18 mouse cellular contexts compared by ENCODE assay signal in genomic region chr11:50322345-50322744, GRCm38 (mm10). TPM values are rescaled to one million over a fixed set of nuclear protein-coding genes. Genes with fewer than 3 reads are reported as not detected.
DNase-seq lines count a peak whose midpoint lies in the region; ATAC-seq lines count a peak whose summit lies in the region.
"Had no signal": no experiment of that assay in that cellular context is flagged by ENCODE, and none has a peak within 500 bp of the region (broad histone marks: within the 10 kb centered on the region; RNA-seq: fewer than 3 reads in every experiment).

No protein-coding gene starts in this region.

- ATAC-seq in erythroblast, adult 5-6 weeks (replicated peaks; ENCODE audit: low FRiP score, poor library complexity, severe bottlenecking), result no peak
- ATAC-seq in kidney, embryonic 16.5 days (ENCODE audit: low FRiP score, low TSS enrichment), result no peak
- no peak for ATAC-seq in liver, embryonic 15.5 days (ENCODE audit: insufficient read depth)
- ATAC-seq in forebrain, embryonic 15.5 days (replicated peaks), result no peak
- ATAC-seq: forebrain, embryonic 13.5 days had no signal

- H3K4me2 ChIP-seq in kidney, embryonic 16.5 days (replicated peaks; ENCODE audit: low read depth, low read length), result peak overlapping the region; percentile 0; the same call in 1 of the 2 replicates
- peak overlapping the region; percentile 93 for H3K4me2 ChIP-seq in liver, embryonic 15.5 days
- H3K4me2 ChIP-seq in forebrain, embryonic 15.5 days (replicated peaks), result no peak overlapping the region

- peaks cover 42% of the 10 kb centered on the region for H3K36me3 ChIP-seq in erythroblast, embryonic 14.5 days (ENCODE audit: control insufficient read depth)
- H3K36me3 ChIP-seq in kidney, embryonic 16.5 days (ENCODE audit: insufficient read depth, low read length), result peaks cover 10% of the 10 kb centered on the region; the same call in 1 of the 2 replicates
- H3K36me3 ChIP-seq in embryonic facial prominence, embryonic 10.5 days (replicated peaks), result peaks cover 38% of the 10 kb centered on the region
- H3K36me3 ChIP-seq in liver, embryonic 15.5 days (replicated peaks), result peaks cover 21% of the 10 kb centered on the region
- peaks cover 4% of the 10 kb centered on the region for H3K36me3 ChIP-seq in forebrain, embryonic 15.5 days

- no peak overlapping the region for H3K9ac ChIP-seq in kidney, embryonic 16.5 days (replicated peaks; ENCODE audit: low read length)
- no peak overlapping the region for H3K9ac ChIP-seq in liver, embryonic 15.5 days
- no peak overlapping the region for H3K9ac ChIP-seq in forebrain, embryonic 15.5 days (replicated peaks)
- H3K9ac ChIP-seq: forebrain, embryonic 13.5 days had no signal

- no peaks in the 10 kb centered on the region for H3K9me3 ChIP-seq in erythroblast, embryonic 14.5 days (ENCODE audit: control insufficient read depth, low read length)
- no peaks in the 10 kb centered on the region for H3K9me3 ChIP-seq in kidney, embryonic 16.5 days (ENCODE audit: low read length)
- no peaks in the 10 kb centered on the region for H3K9me3 ChIP-seq in embryonic facial prominence, embryonic 10.5 days
- H3K9me3 ChIP-seq in liver, embryonic 15.5 days (replicated peaks), result no peaks in the 10 kb centered on the region
- H3K9me3 ChIP-seq in forebrain, embryonic 15.5 days, result no peaks in the 10 kb centered on the region
- H3K9me3 ChIP-seq: forebrain, embryonic 13.5 days; midbrain, embryonic 10.5 days had no signal

- DNase-seq in kidney, postnatal 4 days, result no peak
- no peak for DNase-seq in embryonic facial prominence, embryonic 10.5 days (ENCODE audit: low spot score)
- DNase-seq in gastrocnemius, adult 8-10 months (ENCODE audit: low spot score in 2 of 2), result no peak
- DNase-seq: cerebellum, adult 11 months; heart, postnatal 36 days; kidney, adult 2 months; kidney, postnatal 36 days; spleen, adult 18-20 months; thymus, postnatal 14 days had no signal

- no peaks in the 10 kb centered on the region for H3K27me3 ChIP-seq in erythroblast, embryonic 14.5 days (ENCODE audit: control insufficient read depth)
- H3K27me3 ChIP-seq in kidney, embryonic 16.5 days (ENCODE audit: insufficient read depth, low read length), result no peaks in the 10 kb centered on the region
- H3K27me3 ChIP-seq in embryonic facial prominence, embryonic 10.5 days (replicated peaks; ENCODE audit: low read depth, poor library complexity, severe bottlenecking), result no peaks in the 10 kb centered on the region
- H3K27me3 ChIP-seq in liver, embryonic 15.5 days, result no peaks in the 10 kb centered on the region
- H3K27me3 ChIP-seq in forebrain, embryonic 15.5 days, result no peaks in the 10 kb centered on the region
- H3K27me3 ChIP-seq: forebrain, embryonic 13.5 days had no signal

- H3K27ac ChIP-seq in kidney, embryonic 16.5 days (ENCODE audit: low read length), result no peak overlapping the region
- H3K27ac ChIP-seq in embryonic facial prominence, embryonic 10.5 days (replicated peaks), result no peak overlapping the region
- peak overlapping the region; percentile 30 for H3K27ac ChIP-seq in liver, embryonic 15.5 days (replicated peaks)
- no peak overlapping the region for H3K27ac ChIP-seq in forebrain, embryonic 15.5 days (replicated peaks)
- H3K27ac ChIP-seq: forebrain, embryonic 13.5 days; midbrain, embryonic 10.5 days had no signal

- peak overlapping the region; percentile 97 for H3K4me3 ChIP-seq in erythroblast, embryonic 14.5 days (replicated peaks)
- no peak overlapping the region for H3K4me3 ChIP-seq in kidney, embryonic 16.5 days (ENCODE audit: low read length)
- 0 out of 2 replicates have a peak overlapping the region, but pooled peaks have one; percentile 17 for H3K4me3 ChIP-seq in embryonic facial prominence, embryonic 10.5 days
- peak overlapping the region; percentile 88 for H3K4me3 ChIP-seq in liver, embryonic 15.5 days (replicated peaks)
- no peak overlapping the region for H3K4me3 ChIP-seq in forebrain, embryonic 15.5 days
- H3K4me3 ChIP-seq: forebrain, embryonic 13.5 days had no signal

- H3K4me1 ChIP-seq in erythroblast, embryonic 14.5 days (ENCODE audit: control insufficient read depth), result peaks cover 66% of the 10 kb centered on the region
- peaks cover 30% of the 10 kb centered on the region for H3K4me1 ChIP-seq in kidney, embryonic 16.5 days (ENCODE audit: insufficient read depth, low read length)
- H3K4me1 ChIP-seq in embryonic facial prominence, embryonic 10.5 days, result peaks cover 30% of the 10 kb centered on the region
- peaks cover 57% of the 10 kb centered on the region for H3K4me1 ChIP-seq in liver, embryonic 15.5 days (replicated peaks)
- peaks cover 38% of the 10 kb centered on the region for H3K4me1 ChIP-seq in forebrain, embryonic 15.5 days

RNA-seq across cellular contexts. Expression of gene Canx, which starts 3.1 kb away (rescaled TPM):
- polyA plus RNA-seq in erythroblast, embryonic 14.5 days (2012), result 3.1 and 8.5 TPM in 2 replicates
- total RNA-seq in erythroblast, adult 5-6 weeks (2015; ENCODE audit: low replicate concordance), result 98.6 and 101 TPM in 2 replicates
- total RNA-seq in erythroblast, adult 5-6 weeks (2017; ENCODE audit: low replicate concordance), result 226 and 340 TPM in 2 replicates
- polyA plus RNA-seq in kidney, embryonic 16.5 days (2015; fragmentation: Nextera tagmentation; extraction: Ambion mirVana), result 393 and 397 TPM in 2 replicates
- polyA plus RNA-seq in embryonic facial prominence, embryonic 10.5 days (2016; fragmentation: Nextera tagmentation; extraction: Ambion mirVana), result 318 and 328 TPM in 2 replicates
- 172 and 176 TPM in 2 replicates for polyA plus RNA-seq in liver, embryonic 15.5 days (2015; fragmentation: Nextera tagmentation; extraction: Ambion mirVana)
- 100 to 1,000 TPM; 104 to 122 (median 111) TPM for total RNA-seq in gastrocnemius, adult 8-10 months (2022)
- polyA plus RNA-seq in forebrain, embryonic 15.5 days (2015; fragmentation: Nextera tagmentation; extraction: Ambion mirVana), result 241 and 250 TPM in 2 replicates

RNA-seq across cellular contexts. Expression of gene Maml1, which starts 30.2 kb away (rescaled TPM):
- 0.47 and 0.68 TPM in 2 replicates for polyA plus RNA-seq in erythroblast, embryonic 14.5 days (2012)
- total RNA-seq in erythroblast, adult 5-6 weeks (2015; ENCODE audit: low replicate concordance), result 15.2 and 15.7 TPM in 2 replicates
- 7.2 and 10.0 TPM in 2 replicates for total RNA-seq in erythroblast, adult 5-6 weeks (2017; ENCODE audit: low replicate concordance)
- polyA plus RNA-seq in kidney, embryonic 16.5 days (2015; fragmentation: Nextera tagmentation; extraction: Ambion mirVana), result 5.2 and 6.3 TPM in 2 replicates
- polyA plus RNA-seq in embryonic facial prominence, embryonic 10.5 days (2016; fragmentation: Nextera tagmentation; extraction: Ambion mirVana), result 6.7 and 7.2 TPM in 2 replicates
- 1.5 and 2.1 TPM in 2 replicates for polyA plus RNA-seq in liver, embryonic 15.5 days (2015; fragmentation: Nextera tagmentation; extraction: Ambion mirVana)
- 1 to 10 TPM; 4.7 to 5.9 (median 5.4) TPM for total RNA-seq in gastrocnemius, adult 8-10 months (2022)
- polyA plus RNA-seq in forebrain, embryonic 15.5 days (2015; fragmentation: Nextera tagmentation; extraction: Ambion mirVana), result 3.8 and 4.6 TPM in 2 replicates

RNA-seq across cellular contexts. Expression of gene Cby3, which starts 31.9 kb away (rescaled TPM):
- polyA plus RNA-seq in erythroblast, embryonic 14.5 days (2012), result not detected in 2 replicates
- total RNA-seq in erythroblast, adult 5-6 weeks (2015; ENCODE audit: low replicate concordance), result not detected in 2 replicates
- total RNA-seq in erythroblast, adult 5-6 weeks (2017; ENCODE audit: low replicate concordance), result not detected in 2 replicates
- 0.55 and 0.71 TPM in 2 replicates for polyA plus RNA-seq in kidney, embryonic 16.5 days (2015; fragmentation: Nextera tagmentation; extraction: Ambion mirVana)
- 0.52 TPM in 1 of 2 replicates, not detected in the other for polyA plus RNA-seq in embryonic facial prominence, embryonic 10.5 days (2016; fragmentation: Nextera tagmentation; extraction: Ambion mirVana)
- not detected in 2 replicates for polyA plus RNA-seq in liver, embryonic 15.5 days (2015; fragmentation: Nextera tagmentation; extraction: Ambion mirVana)
- total RNA-seq in gastrocnemius, adult 8-10 months (2022), result not detected
- 1.2 and 1.9 TPM in 2 replicates for polyA plus RNA-seq in forebrain, embryonic 15.5 days (2015; fragmentation: Nextera tagmentation; extraction: Ambion mirVana)
- total RNA-seq: common myeloid progenitor, adult 5-6 weeks; heart, adult 18-20 months; heart, postnatal 36 days had no signal

RNA-seq across cellular contexts. Expression of gene Hnrnph1, which starts 54.4 kb away (rescaled TPM):
- 12.6 and 16.1 TPM in 2 replicates for polyA plus RNA-seq in erythroblast, embryonic 14.5 days (2012)
- total RNA-seq in erythroblast, adult 5-6 weeks (2015; ENCODE audit: low replicate concordance), result 162 and 237 TPM in 2 replicates
- 155 and 222 TPM in 2 replicates for total RNA-seq in erythroblast, adult 5-6 weeks (2017; ENCODE audit: low replicate concordance)
- 500 and 509 TPM in 2 replicates for polyA plus RNA-seq in kidney, embryonic 16.5 days (2015; fragmentation: Nextera tagmentation; extraction: Ambion mirVana)
- polyA plus RNA-seq in embryonic facial prominence, embryonic 10.5 days (2016; fragmentation: Nextera tagmentation; extraction: Ambion mirVana), result 611 and 614 TPM in 2 replicates
- polyA plus RNA-seq in liver, embryonic 15.5 days (2015; fragmentation: Nextera tagmentation; extraction: Ambion mirVana), result 98.1 and 102 TPM in 2 replicates
- 10 to 100 TPM; 63.8 to 91.3 (median 74.6) TPM for total RNA-seq in gastrocnemius, adult 8-10 months (2022)
- polyA plus RNA-seq in forebrain, embryonic 15.5 days (2015; fragmentation: Nextera tagmentation; extraction: Ambion mirVana), result 664 and 668 TPM in 2 replicates

Comparison
In these comparisons a context has a peak if more than half of its experiments do, and no peak if none do; other contexts are left out.
1. H3K4me3 ChIP-seq: peak in erythroblast, embryonic 14.5 days (single experiment), embryonic facial prominence, embryonic 10.5 days (single experiment) and liver, embryonic 15.5 days (single experiment); none in kidney, embryonic 16.5 days (single experiment) and forebrain, embryonic 15.5 days (single experiment).
2. RNA of gene Canx, which starts 3.1 kb away (polyA plus RNA-seq): 393 to 397 TPM in kidney, embryonic 16.5 days, 318 to 328 TPM in embryonic facial prominence, embryonic 10.5 days, 241 to 250 TPM in forebrain, embryonic 15.5 days and 172 to 176 TPM in liver, embryonic 15.5 days; 3.1 to 8.5 TPM in erythroblast, embryonic 14.5 days; every median in the first group is over 10 times any median in the second.